Mouse (Mus musculus): Measurements from ENCODE around the gene Ubald2. TPM values are rescaled to one million over a fixed set of nuclear protein-coding genes. Genes with fewer than 3 reads are reported as not detected.

Gene Ubald2
- polyA plus RNA-seq (2014; fragmentation: Nextera tagmentation; extraction: Ambion mirVana), result 60.6 and 68.3 TPM in 2 replicates

DNA sequence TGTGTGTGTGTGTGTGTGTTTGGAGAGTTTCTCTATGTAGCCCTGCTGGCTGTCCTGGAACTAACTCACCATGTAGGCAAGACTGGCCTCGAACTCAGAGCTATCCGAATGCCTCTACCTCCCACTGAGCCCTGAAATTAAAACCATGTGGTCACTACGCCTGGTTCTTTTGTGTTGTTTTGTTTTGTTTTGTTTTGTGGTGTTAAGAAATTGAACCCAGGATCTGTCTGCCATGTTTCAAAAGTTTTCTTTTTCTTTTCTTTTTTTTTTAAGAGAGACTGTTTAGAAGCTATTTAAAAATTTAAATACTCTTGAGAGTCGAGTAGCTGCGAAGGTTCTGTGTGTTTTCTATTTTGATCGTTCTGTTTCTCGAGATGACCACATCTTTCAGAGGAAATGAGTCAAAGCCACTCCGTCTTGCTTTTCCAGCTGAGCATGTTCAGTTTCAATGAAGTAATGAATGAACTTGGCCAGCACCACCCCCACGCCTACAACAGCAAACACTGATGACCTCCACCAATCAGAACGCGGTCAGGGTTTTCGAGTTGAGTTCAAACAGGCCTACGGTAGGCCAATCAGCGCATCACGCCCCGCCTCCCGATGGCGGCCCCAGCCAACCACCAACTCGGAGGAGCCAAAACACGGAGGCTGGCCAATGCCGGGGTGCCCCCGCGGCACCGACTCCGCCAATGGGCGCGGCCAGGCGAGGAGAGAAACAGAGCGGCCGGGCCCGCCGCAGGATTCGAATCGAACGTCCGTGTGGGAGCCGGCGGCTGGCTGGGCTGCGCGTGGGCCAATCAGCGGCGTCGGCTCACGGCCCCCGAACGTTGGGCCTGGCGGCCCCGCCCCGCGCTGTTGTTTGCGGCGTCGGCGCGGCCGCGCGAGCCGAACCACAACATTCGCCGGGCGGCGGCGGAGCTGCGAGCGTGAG, at the start of gene Ubald2:
Gene Ubald2, plus strand, starts transcription at position 739 of the 931 bp plus-strand sequence.
- peak within 1 kb of the TSS; percentile 96 for H3K9ac ChIP-seq (ENCODE audit: low read depth, low read length)
- ATAC-seq (replicated peaks; ENCODE audit: insufficient number of reproducible peaks, low FRiP score, low TSS enrichment), result peak; percentile 94
- 2% methylated on average over 66 of the region's 66 CpGs for WGBS (ENCODE audit: insufficient replicate concordance)
- H3K27ac ChIP-seq (ENCODE audit: low read depth, low read length), result peak within 1 kb of the TSS; percentile 92
- peak within 1 kb of the TSS; percentile 90 for H3K4me3 ChIP-seq (ENCODE audit: low read depth, low read length)
- 0 out of 2 replicates have a peak, but pooled peaks cover 3% of the 10 kb centered on the region for H3K36me3 ChIP-seq (ENCODE audit: control insufficient read depth, insufficient read depth, low read length)
- H3K9me3 ChIP-seq (replicated peaks; ENCODE audit: control insufficient read depth, low read length), result no peaks in the 10 kb centered on the region
- peak within 1 kb of the TSS; percentile 83 for H3K4me2 ChIP-seq
- H3K4me1 ChIP-seq (ENCODE audit: control insufficient read depth, insufficient read depth, low read length), result peaks cover 46% of the 10 kb centered on the region
- H3K27me3 ChIP-seq (ENCODE audit: control insufficient read depth, insufficient read depth, low read length), result no peaks in the 10 kb centered on the region

DNA sequence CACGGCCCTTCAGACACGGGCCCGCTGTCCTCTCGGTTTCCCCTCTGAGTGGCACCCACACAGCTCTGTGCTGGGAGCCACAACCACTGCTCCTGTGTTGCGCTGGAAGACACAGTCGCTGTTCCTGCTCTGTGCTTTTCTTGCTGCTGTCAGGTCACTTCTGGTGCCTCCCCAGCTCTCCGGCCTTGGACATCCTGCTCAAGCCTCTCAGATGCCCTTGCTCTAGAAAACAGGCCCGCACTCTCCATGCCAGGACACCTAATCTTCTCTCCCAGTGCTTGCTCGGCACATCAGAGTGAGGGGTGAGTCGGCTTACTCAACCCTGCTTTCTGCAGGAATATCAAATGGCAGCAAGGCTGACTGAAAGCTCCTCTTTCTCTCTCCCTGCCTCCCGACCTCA, 49.7 kb upstream of the Ubald2 start:
- H3K9ac ChIP-seq (ENCODE audit: low read depth, low read length), result no peak overlapping the region

GRCm38 (mm10) chr11:116385999-116386398, 47.9 kb upstream of the Ubald2 start:
- Histone ChIP-seq H3K9me3 (replicated peaks; ENCODE audit: control insufficient read depth, low read length) (no peaks in the 10 kb centered on the region), H3K27ac (ENCODE audit: low read depth, low read length) (no peak overlapping the region), H3K27me3 (ENCODE audit: control insufficient read depth, insufficient read depth, low read length) (no peaks in the 10 kb centered on the region), H3K4me1 (ENCODE audit: control insufficient read depth, insufficient read depth, low read length) (peaks cover 19% of the 10 kb centered on the region), H3K4me2 (no peak overlapping the region), H3K4me3 (ENCODE audit: low read depth, low read length) (no peak overlapping the region), H3K9ac (ENCODE audit: low read depth, low read length) (0 out of 2 replicates have a peak overlapping the region, but pooled peaks have one; percentile 28), H3K36me3 (ENCODE audit: control insufficient read depth, insufficient read depth, low read length) (no peaks in the 10 kb centered on the region)
- 40% methylated on average over 5 of the region's 5 CpGs for WGBS (ENCODE audit: insufficient replicate concordance)
- ATAC-seq (replicated peaks; ENCODE audit: insufficient number of reproducible peaks, low FRiP score, low TSS enrichment), result no peak

More for the DNA sequence above, 49.7 kb upstream of the Ubald2 start:
- 75% methylated on average over 11 of the region's 11 CpGs for WGBS (ENCODE audit: insufficient replicate concordance)
- H3K4me3 ChIP-seq (ENCODE audit: low read depth, low read length), result no peak overlapping the region
- H3K9me3 ChIP-seq (replicated peaks; ENCODE audit: control insufficient read depth, low read length), result no peaks in the 10 kb centered on the region
- no peaks in the 10 kb centered on the region for H3K36me3 ChIP-seq (ENCODE audit: control insufficient read depth, insufficient read depth, low read length)
- no peak overlapping the region for H3K4me2 ChIP-seq
- no peaks in the 10 kb centered on the region for H3K27me3 ChIP-seq (ENCODE audit: control insufficient read depth, insufficient read depth, low read length)
- peaks cover 21% of the 10 kb centered on the region for H3K4me1 ChIP-seq (ENCODE audit: control insufficient read depth, insufficient read depth, low read length)
- no peak overlapping the region for H3K27ac ChIP-seq (ENCODE audit: low read depth, low read length)
- no peak for ATAC-seq (replicated peaks; ENCODE audit: insufficient number of reproducible peaks, low FRiP score, low TSS enrichment)

- Histone ChIP-seq H3K36me3 (ENCODE audit: control insufficient read depth, insufficient read depth, low read length) (no peaks in the 10 kb centered on the region), H3K9ac (ENCODE audit: low read depth, low read length) (peak overlapping the region; percentile 54), H3K9me3 (replicated peaks; ENCODE audit: control insufficient read depth, low read length) (no peaks in the 10 kb centered on the region), H3K4me1 (ENCODE audit: control insufficient read depth, insufficient read depth, low read length) (peaks cover 19% of the 10 kb centered on the region), H3K4me2 (peak overlapping the region; percentile 62), H3K4me3 (ENCODE audit: low read depth, low read length) (peak overlapping the region; percentile 34), H3K27ac (ENCODE audit: low read depth, low read length) (peak overlapping the region; percentile 84), H3K27me3 (ENCODE audit: control insufficient read depth, insufficient read depth, low read length) (no peaks in the 10 kb centered on the region)
- 8% methylated on average over 15 of the region's 16 CpGs for WGBS (ENCODE audit: insufficient replicate concordance)
- 0 out of 2 replicates have a peak, but pooled peaks have one; percentile 49 for ATAC-seq (replicated peaks; ENCODE audit: insufficient number of reproducible peaks, low FRiP score, low TSS enrichment)
These were observed 46.5 kb upstream of the Ubald2 start for GRCm38 (mm10) chr11:116387086-116388071.

GRCm38 (mm10) chr11:116388841-116389480, 44.9 kb upstream of the Ubald2 start:
- no peak overlapping the region for H3K9ac ChIP-seq (ENCODE audit: low read depth, low read length)
- no peaks in the 10 kb centered on the region for H3K9me3 ChIP-seq (replicated peaks; ENCODE audit: control insufficient read depth, low read length)
- no peak for ATAC-seq (replicated peaks; ENCODE audit: insufficient number of reproducible peaks, low FRiP score, low TSS enrichment)
- 0 out of 2 replicates have a peak overlapping the region, but pooled peaks have one; percentile 29 for H3K27ac ChIP-seq (ENCODE audit: low read depth, low read length)
- no peak overlapping the region for H3K4me3 ChIP-seq (ENCODE audit: low read depth, low read length)
- H3K4me2 ChIP-seq, result peak overlapping the region; percentile 38
- H3K36me3 ChIP-seq (ENCODE audit: control insufficient read depth, insufficient read depth, low read length), result no peaks in the 10 kb centered on the region
- no peaks in the 10 kb centered on the region for H3K27me3 ChIP-seq (ENCODE audit: control insufficient read depth, insufficient read depth, low read length)
- peaks cover 19% of the 10 kb centered on the region for H3K4me1 ChIP-seq (ENCODE audit: control insufficient read depth, insufficient read depth, low read length)
- 74% methylated on average over 14 of the region's 14 CpGs for WGBS (ENCODE audit: insufficient replicate concordance)

GRCm38 (mm10) chr11:116394769-116395168, 39.1 kb upstream of the Ubald2 start:
- ATAC-seq (replicated peaks; ENCODE audit: insufficient number of reproducible peaks, low FRiP score, low TSS enrichment), result no peak
- Histone ChIP-seq H3K4me1 (ENCODE audit: control insufficient read depth, insufficient read depth, low read length) (peaks cover 4% of the 10 kb centered on the region), H3K27me3 (ENCODE audit: control insufficient read depth, insufficient read depth, low read length) (no peaks in the 10 kb centered on the region), H3K36me3 (ENCODE audit: control insufficient read depth, insufficient read depth, low read length) (no peaks in the 10 kb centered on the region), H3K27ac (ENCODE audit: low read depth, low read length) (no peak overlapping the region), H3K9me3 (replicated peaks; ENCODE audit: control insufficient read depth, low read length) (no peaks in the 10 kb centered on the region), H3K4me2 (no peak overlapping the region), H3K4me3 (ENCODE audit: low read depth, low read length) (no peak overlapping the region), H3K9ac (ENCODE audit: low read depth, low read length) (no peak overlapping the region)
- 76% methylated on average over 4 of the region's 4 CpGs for WGBS (ENCODE audit: insufficient replicate concordance)

GRCm38 (mm10) chr11:116396276-116396933, 37.5 kb upstream of the Ubald2 start:
- H3K27me3 ChIP-seq (ENCODE audit: control insufficient read depth, insufficient read depth, low read length), result no peaks in the 10 kb centered on the region

More at GRCm38 (mm10) chr11:116396276-116396933, 37.5 kb upstream of the Ubald2 start:
- H3K9ac ChIP-seq (ENCODE audit: low read depth, low read length), result no peak overlapping the region
- H3K27ac ChIP-seq (ENCODE audit: low read depth, low read length), result no peak overlapping the region
- H3K4me3 ChIP-seq (ENCODE audit: low read depth, low read length), result no peak overlapping the region
- no peaks in the 10 kb centered on the region for H3K9me3 ChIP-seq (replicated peaks; ENCODE audit: control insufficient read depth, low read length)
- 83% methylated on average over 11 of the region's 11 CpGs for WGBS (ENCODE audit: insufficient replicate concordance)
- peaks cover 7% of the 10 kb centered on the region for H3K4me1 ChIP-seq (ENCODE audit: control insufficient read depth, insufficient read depth, low read length)
- H3K4me2 ChIP-seq, result no peak overlapping the region
- no peaks in the 10 kb centered on the region for H3K36me3 ChIP-seq (ENCODE audit: control insufficient read depth, insufficient read depth, low read length)
- ATAC-seq (replicated peaks; ENCODE audit: insufficient number of reproducible peaks, low FRiP score, low TSS enrichment), result no peak

Data from heart, embryonic 11.5 days (tissue).